Mouse (Mus musculus) spleen, adult 2 months (tissue): ENCODE measurements around the gene Rgs10. TPM values are rescaled to one million over a fixed set of nuclear protein-coding genes. Genes with fewer than 3 reads are reported as not detected.
A peak's percentile ranks its signal among the peaks of the same experiment; 100 is the strongest.

ENCODE experiments used
- DNase-seq, 2 experiments: peaks; one replicate each; pipeline versions ENCODE4 v3.0.0 to v3.0.0-alpha.2; 2012 to 2021; ENCODE audit warnings: low spot score in 2 of 2, low read depth in 1 of 2
- H3K27ac ChIP-seq: fragments of 200-500 bp; 2 replicates; pipeline ENCODE4 v1.5.1; 2012; ENCODE audit warnings: low read length, inconsistent platforms; ENCODE audit not compliant: insufficient read depth
- H3K27me3 ChIP-seq: fragments of 200-500 bp; 2 replicates; pipeline ENCODE4 v1.6.1; 2012; ENCODE audit warnings: mild to moderate bottlenecking, moderate library complexity, low read length, inconsistent platforms; ENCODE audit not compliant: control insufficient read depth, insufficient read depth
- H3K36me3 ChIP-seq: fragments of 200-500 bp; 2 replicates; pipeline ENCODE4 v1.6.1; 2012; ENCODE audit warnings: mild to moderate bottlenecking, low read length, inconsistent platforms; ENCODE audit not compliant: control insufficient read depth, insufficient read depth
- H3K4me1 ChIP-seq: fragments of 200-500 bp; 2 replicates; pipeline ENCODE4 v1.6.1; 2011; ENCODE audit warnings: inconsistent platforms; ENCODE audit not compliant: control insufficient read depth, insufficient read depth, insufficient read length
- H3K4me3 ChIP-seq: fragments of 200-500 bp; 2 replicates; pipeline ENCODE4 v1.5.1; 2011; ENCODE audit warnings: mild to moderate bottlenecking, inconsistent platforms; ENCODE audit not compliant: insufficient read depth, insufficient read length; ENCODE audit errors: extremely low read depth
- CTCF ChIP-seq: fragments of 200-500 bp; IDR thresholded peaks from 2 replicates; pipeline ENCODE4 v1.5.1; 2011; ENCODE audit warnings: mild to moderate bottlenecking, inconsistent platforms; ENCODE audit not compliant: insufficient read depth, insufficient read length, insufficient replicate concordance; ENCODE audit errors: extremely low read depth
- POLR2A ChIP-seq: fragments of 200-500 bp; IDR thresholded peaks from 2 replicates; pipeline ENCODE4 v1.6.1; 2011; ENCODE audit warnings: low read depth, low read length, inconsistent platforms
- WGBS: fragments of 180-500 bp; shearing (Covaris S2); methylation state at CpG from one replicate; pipeline ENCODE4 v1.1.7; 2018; 5-methylcytosine and 5-hydroxymethylcytosine counted together
- polyA plus RNA-seq: library from polyadenylated mRNA; depleted of rRNA; stranded (reverse); fragments of >200 nt; gene quantifications from 2 replicates; pipeline ENCODE4 v1.2.3, GENCODE M21; 2012; rRNA removed

Gene Rgs10
- polyA plus RNA-seq, 1 experiment, result 21.6 TPM

- Histone ChIP-seq H3K36me3 (no peaks in the 10 kb centered on the region), H3K4me3 (no peak overlapping the region), H3K27ac (no peak overlapping the region), H3K27me3 (no peaks in the 10 kb centered on the region), H3K4me1 (peaks cover 2% of the 10 kb centered on the region; the same call in 1 of the 2 replicates)
- no peak for TF ChIP-seq CTCF
- TF ChIP-seq POLR2A, result no peak
- peak; percentile 28 to 57 for DNase-seq
- 20% methylated on average over 1 of the region's 1 CpGs for WGBS
These were observed 85.7 kb downstream of the Rgs10 start for GRCm38 (mm10) chr7:128332896-128333295.

- H3K36me3 ChIP-seq, result no peaks in the 10 kb centered on the region
- H3K27me3 ChIP-seq, result no peaks in the 10 kb centered on the region
- H3K4me1 ChIP-seq, result peaks cover 2% of the 10 kb centered on the region; the same call in 1 of the 2 replicates
- TF ChIP-seq CTCF (no peak), POLR2A (no peak)
- H3K4me3 ChIP-seq, result no peak overlapping the region
- no peak for DNase-seq
- H3K27ac ChIP-seq, result no peak overlapping the region
- 90% methylated on average over 9 of the region's 9 CpGs for WGBS
These were observed 87.6 kb downstream of the Rgs10 start for GRCm38 (mm10) chr7:128330981-128331380.

- H3K36me3 ChIP-seq, result no peaks in the 10 kb centered on the region
- H3K4me1 ChIP-seq, result no peaks in the 10 kb centered on the region
- H3K4me3 ChIP-seq, result no peak overlapping the region
- DNase-seq, result no peak
- TF ChIP-seq CTCF, result no peak
- no peak for TF ChIP-seq POLR2A
- H3K27me3 ChIP-seq, result no peaks in the 10 kb centered on the region
- no peak overlapping the region for H3K27ac ChIP-seq
- 100% methylated on average over 1 of the region's 1 CpGs for WGBS
These were observed 93.6 kb downstream of the Rgs10 start for GRCm38 (mm10) chr7:128324977-128325376.

Other genes starting within 250 kb of the Rgs10 start
- gene Cox6a2, start 212.4 kb downstream of the Rgs10 start, polyA plus RNA-seq, result 14.6 and 17.6 TPM in 2 replicates
- gene Armc5, start 181.4 kb downstream of the Rgs10 start, polyA plus RNA-seq, result 32.9 and 47.1 TPM in 2 replicates
- 1.1 and 1.4 TPM in 2 replicates for gene 9130023H24Rik, start 180.7 kb downstream of the Rgs10 start, polyA plus RNA-seq
- 33.8 and 40.4 TPM in 2 replicates for gene Tgfb1i1, start 171.9 kb downstream of the Rgs10 start, polyA plus RNA-seq
- gene Slc5a2, start 153.1 kb downstream of the Rgs10 start, polyA plus RNA-seq, result 0.15 and 0.53 TPM in 2 replicates
- gene BC017158, start 120.6 kb downstream of the Rgs10 start, polyA plus RNA-seq, result 32.6 and 41.0 TPM in 2 replicates
- 15.8 and 20.6 TPM in 2 replicates for gene Tial1, start 43.0 kb upstream of the Rgs10 start, polyA plus RNA-seq
- 8.8 and 12.9 TPM in 2 replicates for gene Bag3, start 104.9 kb upstream of the Rgs10 start, polyA plus RNA-seq
- 6.8 and 7.2 TPM in 2 replicates for gene Inpp5f, start 192.6 kb upstream of the Rgs10 start, polyA plus RNA-seq